In genomic region chr16:23475651-23476050, GRCm38 (mm10) we compare ENCODE assay signal across 29 mouse cellular contexts. TPM values are rescaled to one million over a fixed set of nuclear protein-coding genes. Genes with fewer than 3 reads are reported as not detected.
"Had no signal": no experiment of that assay in that cellular context is flagged by ENCODE, and none has a peak within 500 bp of the region (broad histone marks: within the 10 kb centered on the region; RNA-seq: fewer than 3 reads in every experiment).

No protein-coding gene starts in this region.

- H3K27ac ChIP-seq: embryonic facial prominence, embryonic 10.5 days; embryonic facial prominence, embryonic 12.5 days; embryonic facial prominence, embryonic 13.5 days; embryonic facial prominence, embryonic 15.5 days; forebrain, embryonic 10.5 days; forebrain, embryonic 12.5 days; forebrain, embryonic 13.5 days; forebrain, embryonic 15.5 days; gastrocnemius, adult 2 months; heart, adult 2 months had no signal

- H3K27me3 ChIP-seq: embryonic facial prominence, embryonic 12.5 days; embryonic facial prominence, embryonic 13.5 days; embryonic facial prominence, embryonic 15.5 days; forebrain, embryonic 12.5 days; forebrain, embryonic 13.5 days; forebrain, embryonic 15.5 days had no signal

- DNase-seq: cerebellum, adult 2 months; cerebellum, adult 8-10 months; cerebellum, adult 9-10 months; cerebellum, adult 9-11 months; cerebellum, postnatal 10 days; cerebellum, postnatal 14 days; cerebellum, postnatal 25 days; cerebellum, postnatal 36 days; embryo, embryonic 11 days; forebrain, postnatal 0 days; gastrocnemius, adult 2 months; gastrocnemius, postnatal 10 days; gastrocnemius, postnatal 14 days; gastrocnemius, postnatal 25 days; gastrocnemius, postnatal 36 days; heart, adult 18-20 months; heart, adult 2 months had no signal

- H3K9ac ChIP-seq: embryonic facial prominence, embryonic 12.5 days; embryonic facial prominence, embryonic 13.5 days; embryonic facial prominence, embryonic 15.5 days; forebrain, embryonic 12.5 days; forebrain, embryonic 13.5 days; forebrain, embryonic 15.5 days; forebrain, postnatal 0 days had no signal

- H3K4me1 ChIP-seq: embryonic facial prominence, embryonic 10.5 days; embryonic facial prominence, embryonic 12.5 days; embryonic facial prominence, embryonic 13.5 days; embryonic facial prominence, embryonic 15.5 days; forebrain, embryonic 10.5 days; forebrain, embryonic 12.5 days; forebrain, embryonic 13.5 days; forebrain, embryonic 15.5 days had no signal

- ATAC-seq: forebrain, embryonic 13.5 days; forebrain, embryonic 14.5 days; forebrain, embryonic 15.5 days; forebrain, embryonic 16.5 days; forebrain, postnatal 0 days had no signal

- H3K36me3 ChIP-seq: embryonic facial prominence, embryonic 10.5 days; embryonic facial prominence, embryonic 12.5 days; embryonic facial prominence, embryonic 13.5 days; embryonic facial prominence, embryonic 15.5 days; forebrain, embryonic 10.5 days had no signal

- H3K9me3 ChIP-seq: embryonic facial prominence, embryonic 10.5 days; embryonic facial prominence, embryonic 12.5 days; embryonic facial prominence, embryonic 13.5 days; embryonic facial prominence, embryonic 15.5 days; forebrain, embryonic 10.5 days; forebrain, embryonic 12.5 days; forebrain, embryonic 13.5 days; forebrain, embryonic 15.5 days had no signal

- H3K4me3 ChIP-seq: embryonic facial prominence, embryonic 10.5 days; embryonic facial prominence, embryonic 12.5 days; embryonic facial prominence, embryonic 13.5 days; embryonic facial prominence, embryonic 15.5 days; erythroblast, embryonic 14.5 days; forebrain, embryonic 10.5 days; forebrain, embryonic 12.5 days; forebrain, embryonic 13.5 days; forebrain, embryonic 15.5 days; gastrocnemius, adult 2 months; heart, adult 2 months had no signal

- H3K4me2 ChIP-seq: embryonic facial prominence, embryonic 12.5 days; embryonic facial prominence, embryonic 13.5 days; embryonic facial prominence, embryonic 15.5 days; forebrain, embryonic 12.5 days; forebrain, embryonic 13.5 days; forebrain, embryonic 15.5 days had no signal

RNA-seq across cellular contexts. Expression of gene Masp1, which starts 45.0 kb away (rescaled TPM):
- polyA plus RNA-seq: erythroblast, embryonic 14.5 days had no signal

RNA-seq across cellular contexts. Expression of gene Rtp1, which starts 46.7 kb away (rescaled TPM):
- polyA plus RNA-seq: embryonic facial prominence, embryonic 10.5 days; embryonic facial prominence, embryonic 11.5 days; erythroblast, embryonic 14.5 days; forebrain, embryonic 10.5 days; forebrain, embryonic 13.5 days; forebrain, embryonic 16.5 days; heart, adult 2 months had no signal
